Mouse (Mus musculus): ENCODE measurements around the gene Atg14. TPM values are rescaled to one million over a fixed set of nuclear protein-coding genes. Genes with fewer than 3 reads are reported as not detected.

Atg14 gene
- polyA plus RNA-seq, 1 experiment from 2014 or later, result 18.0 TPM

GRCm38 (mm10) chr14:47506676-47507075 lies 63.8 kb downstream of the Atg14 start:
- WGBS, result 90% methylated on average over 5 of the region's 5 CpGs
- no peak for ATAC-seq
- H3K27me3 ChIP-seq (replicated peaks; ENCODE audit: control insufficient read depth, insufficient read depth, low read length), result no peaks in the 10 kb centered on the region
- no peak overlapping the region for H3K4me3 ChIP-seq (ENCODE audit: low read length)
- H3K4me1 ChIP-seq (ENCODE audit: control insufficient read depth, insufficient read depth, low read depth, low read length), result no peaks in the 10 kb centered on the region
- H3K36me3 ChIP-seq (ENCODE audit: control insufficient read depth, insufficient read depth, low read length), result no peaks in the 10 kb centered on the region
- H3K9ac ChIP-seq (ENCODE audit: low read depth, low read length), result no peak overlapping the region
- no peaks in the 10 kb centered on the region for H3K9me3 ChIP-seq (ENCODE audit: control insufficient read depth, low read length)
- no peak overlapping the region for H3K4me2 ChIP-seq (ENCODE audit: low read length)
- H3K27ac ChIP-seq (ENCODE audit: low read depth, low read length), result no peak overlapping the region

GRCm38 (mm10) chr14:47504036-47504435 lies 66.4 kb downstream of the Atg14 start:
- no peak overlapping the region for H3K4me3 ChIP-seq (ENCODE audit: low read length)
- H3K4me2 ChIP-seq (ENCODE audit: low read length), result no peak overlapping the region
- H3K27me3 ChIP-seq (replicated peaks; ENCODE audit: control insufficient read depth, insufficient read depth, low read length), result no peaks in the 10 kb centered on the region
- no peaks in the 10 kb centered on the region for H3K4me1 ChIP-seq (ENCODE audit: control insufficient read depth, insufficient read depth, low read depth, low read length)
- ATAC-seq, result no peak
- H3K36me3 ChIP-seq (ENCODE audit: control insufficient read depth, insufficient read depth, low read length), result no peaks in the 10 kb centered on the region
- 95% methylated on average over 3 of the region's 3 CpGs for WGBS
- H3K27ac ChIP-seq (ENCODE audit: low read depth, low read length), result no peak overlapping the region
- H3K9ac ChIP-seq (ENCODE audit: low read depth, low read length), result no peak overlapping the region
- H3K9me3 ChIP-seq (ENCODE audit: control insufficient read depth, low read length), result no peaks in the 10 kb centered on the region

GRCm38 (mm10) chr14:47498632-47499031 lies 71.8 kb downstream of the Atg14 start:
- Histone ChIP-seq H3K27me3 (replicated peaks; ENCODE audit: control insufficient read depth, insufficient read depth, low read length) (no peaks in the 10 kb centered on the region), H3K9me3 (ENCODE audit: control insufficient read depth, low read length) (no peaks in the 10 kb centered on the region), H3K36me3 (ENCODE audit: control insufficient read depth, insufficient read depth, low read length) (no peaks in the 10 kb centered on the region), H3K4me1 (ENCODE audit: control insufficient read depth, insufficient read depth, low read depth, low read length) (no peaks in the 10 kb centered on the region), H3K4me2 (ENCODE audit: low read length) (no peak overlapping the region), H3K9ac (ENCODE audit: low read depth, low read length) (no peak overlapping the region), H3K27ac (ENCODE audit: low read depth, low read length) (no peak overlapping the region), H3K4me3 (ENCODE audit: low read length) (no peak overlapping the region)
- WGBS, result 69% methylated on average over 5 of the region's 5 CpGs
- ATAC-seq, result no peak

GRCm38 (mm10) chr14:47497166-47497565 lies 73.3 kb downstream of the Atg14 start:
- no peaks in the 10 kb centered on the region for H3K4me1 ChIP-seq (ENCODE audit: control insufficient read depth, insufficient read depth, low read depth, low read length)
- H3K27ac ChIP-seq (ENCODE audit: low read depth, low read length), result no peak overlapping the region
- H3K4me2 ChIP-seq (ENCODE audit: low read length), result no peak overlapping the region

GRCm38 (mm10) chr14:47495951-47496350 lies 74.5 kb downstream of the Atg14 start:
- no peak overlapping the region for H3K27ac ChIP-seq (ENCODE audit: low read depth, low read length)
- H3K9ac ChIP-seq (ENCODE audit: low read depth, low read length), result no peak overlapping the region
- H3K4me2 ChIP-seq (ENCODE audit: low read length), result no peak overlapping the region
- 98% methylated on average over 3 of the region's 3 CpGs for WGBS
- no peak for ATAC-seq
- no peaks in the 10 kb centered on the region for H3K9me3 ChIP-seq (ENCODE audit: control insufficient read depth, low read length)
- no peaks in the 10 kb centered on the region for H3K36me3 ChIP-seq (ENCODE audit: control insufficient read depth, insufficient read depth, low read length)
- H3K27me3 ChIP-seq (replicated peaks; ENCODE audit: control insufficient read depth, insufficient read depth, low read length), result no peaks in the 10 kb centered on the region
- no peak overlapping the region for H3K4me3 ChIP-seq (ENCODE audit: low read length)
- no peaks in the 10 kb centered on the region for H3K4me1 ChIP-seq (ENCODE audit: control insufficient read depth, insufficient read depth, low read depth, low read length)

More at GRCm38 (mm10) chr14:47497166-47497565, 73.3 kb downstream of the Atg14 start:
- Histone ChIP-seq H3K9me3 (ENCODE audit: control insufficient read depth, low read length) (no peaks in the 10 kb centered on the region), H3K4me3 (ENCODE audit: low read length) (no peak overlapping the region), H3K36me3 (ENCODE audit: control insufficient read depth, insufficient read depth, low read length) (no peaks in the 10 kb centered on the region), H3K27me3 (replicated peaks; ENCODE audit: control insufficient read depth, insufficient read depth, low read length) (no peaks in the 10 kb centered on the region), H3K9ac (ENCODE audit: low read depth, low read length) (no peak overlapping the region)
- ATAC-seq, result no peak
- 83% methylated on average over 3 of the region's 3 CpGs for WGBS

- H3K9ac ChIP-seq (ENCODE audit: low read depth, low read length), result no peak overlapping the region
- peaks cover 7% of the 10 kb centered on the region for H3K4me1 ChIP-seq (ENCODE audit: control insufficient read depth, insufficient read depth, low read depth, low read length)
- WGBS, result 92% methylated on average over 2 of the region's 2 CpGs
These were observed 76.7 kb downstream of the Atg14 start for GRCm38 (mm10) chr14:47493592-47494361.

More at GRCm38 (mm10) chr14:47493592-47494361, 76.7 kb downstream of the Atg14 start:
- H3K27ac ChIP-seq (ENCODE audit: low read depth, low read length), result no peak overlapping the region
- no peak for ATAC-seq
- H3K9me3 ChIP-seq (ENCODE audit: control insufficient read depth, low read length), result no peaks in the 10 kb centered on the region
- no peak overlapping the region for H3K4me3 ChIP-seq (ENCODE audit: low read length)
- no peaks in the 10 kb centered on the region for H3K36me3 ChIP-seq (ENCODE audit: control insufficient read depth, insufficient read depth, low read length)
- H3K4me2 ChIP-seq (ENCODE audit: low read length), result no peak overlapping the region
- no peaks in the 10 kb centered on the region for H3K27me3 ChIP-seq (replicated peaks; ENCODE audit: control insufficient read depth, insufficient read depth, low read length)

Other genes starting within 250 kb of the Atg14 start
- 4.0 and 4.7 TPM in 2 replicates for gene Lgals3, start 202.9 kb downstream of the Atg14 start, polyA plus RNA-seq (2015; fragmentation: Nextera tagmentation; extraction: Ambion mirVana)
- 6.3 and 9.0 TPM in 2 replicates for gene Dlgap5, start 152.2 kb downstream of the Atg14 start, polyA plus RNA-seq (2015; fragmentation: Nextera tagmentation; extraction: Ambion mirVana)
- 33.6 and 35.5 TPM in 2 replicates for gene Fbxo34, start 120.2 kb downstream of the Atg14 start, polyA plus RNA-seq (2015; fragmentation: Nextera tagmentation; extraction: Ambion mirVana)
- gene Ktn1, start 77.8 kb upstream of the Atg14 start, polyA plus RNA-seq (2015; fragmentation: Nextera tagmentation; extraction: Ambion mirVana), result 49.3 and 56.3 TPM in 2 replicates

All from hindbrain, embryonic 16.5 days (tissue).